Mouse (Mus musculus) embryo, embryonic 10.5 days (tissue): ENCODE results near the gene Bod1l.
A peak's percentile ranks its signal among the peaks of the same experiment; 100 is the strongest.

ENCODE experiments used
- DNase-seq: peaks from one replicate; pipeline ENCODE4 v3.0.0-alpha.2; 2015; ENCODE audit warnings: low spot score

The Bod1l gene

GRCm38 (mm10) chr5:41758671-41759639 lies 85.2 kb downstream of the Bod1l start:
- peak; percentile 41 for DNase-seq

- DNase-seq, result peak; percentile 33
Observed at GRCm38 (mm10) chr5:41757338-41757737, 86.8 kb downstream of the Bod1l start.

DNA sequence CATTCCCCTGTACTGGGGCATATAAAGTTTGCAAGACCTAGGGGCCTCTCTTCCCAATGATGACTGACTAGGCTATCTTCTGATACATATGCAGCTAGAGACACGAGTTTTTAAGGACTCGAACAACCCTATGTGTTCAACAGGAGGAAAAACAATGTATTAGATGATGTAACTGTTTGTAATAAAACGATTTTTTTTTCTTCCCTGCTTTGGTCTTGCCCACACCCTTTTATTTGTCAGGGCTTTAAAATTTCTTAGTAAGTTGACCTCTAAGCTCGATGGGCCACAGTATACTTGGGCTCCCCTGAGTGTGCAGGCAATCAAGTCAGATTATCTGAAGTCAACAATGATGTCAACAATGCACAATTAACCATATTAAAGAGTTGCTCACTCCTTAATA lies 87.7 kb downstream of the Bod1l start:
- DNase-seq, result peak; percentile 31

DNA sequence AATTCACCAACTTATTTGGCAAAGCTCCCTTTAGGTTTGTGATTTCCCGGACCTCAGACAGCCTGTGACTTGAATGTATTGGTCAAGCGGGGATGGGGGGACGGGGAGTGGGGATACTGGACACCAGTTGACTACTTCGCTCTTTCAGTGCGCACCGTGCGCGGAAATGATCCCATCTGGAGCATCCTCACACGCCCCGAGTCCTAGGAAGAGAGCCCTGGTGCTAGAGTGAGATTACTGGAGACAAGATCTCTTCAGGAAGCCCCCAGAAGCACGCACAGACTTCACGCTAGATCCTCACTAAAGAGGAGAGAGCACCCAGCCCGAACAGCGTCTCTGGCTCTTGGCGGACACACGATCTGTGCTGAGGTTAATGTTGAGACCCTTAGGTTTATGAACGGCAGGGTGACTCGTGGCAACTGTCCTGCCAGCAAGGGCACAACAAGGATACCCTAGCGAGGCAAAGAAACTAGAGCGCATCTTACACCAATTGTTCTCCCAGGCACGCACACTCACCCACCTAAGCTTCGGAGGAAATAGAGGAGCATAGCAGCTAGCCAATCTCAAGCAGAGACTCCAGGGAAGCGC lies 88.6 kb downstream of the Bod1l start:
- DNase-seq, result peak; percentile 50

DNA sequence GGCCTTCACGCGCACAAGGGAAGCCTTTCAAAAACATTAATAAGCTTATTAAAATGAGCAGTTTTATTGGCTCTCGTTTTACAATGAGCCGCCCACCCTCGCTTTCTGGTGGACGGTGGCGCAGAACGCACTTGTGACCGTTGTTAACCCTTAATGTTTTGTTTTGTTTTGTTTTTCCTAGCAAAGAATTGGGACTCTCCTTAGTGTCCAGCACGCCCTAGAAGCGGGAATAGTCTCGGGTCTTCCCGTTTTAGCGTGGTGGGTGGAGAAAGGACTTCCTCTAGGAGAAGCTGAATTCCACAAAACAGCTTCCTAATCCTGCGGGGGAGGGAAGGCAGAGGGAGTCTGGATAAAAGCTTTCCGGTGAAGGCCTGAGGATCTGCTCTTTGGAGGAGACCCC lies 89.3 kb downstream of the Bod1l start:
- peak; percentile 51 for DNase-seq

DNA sequence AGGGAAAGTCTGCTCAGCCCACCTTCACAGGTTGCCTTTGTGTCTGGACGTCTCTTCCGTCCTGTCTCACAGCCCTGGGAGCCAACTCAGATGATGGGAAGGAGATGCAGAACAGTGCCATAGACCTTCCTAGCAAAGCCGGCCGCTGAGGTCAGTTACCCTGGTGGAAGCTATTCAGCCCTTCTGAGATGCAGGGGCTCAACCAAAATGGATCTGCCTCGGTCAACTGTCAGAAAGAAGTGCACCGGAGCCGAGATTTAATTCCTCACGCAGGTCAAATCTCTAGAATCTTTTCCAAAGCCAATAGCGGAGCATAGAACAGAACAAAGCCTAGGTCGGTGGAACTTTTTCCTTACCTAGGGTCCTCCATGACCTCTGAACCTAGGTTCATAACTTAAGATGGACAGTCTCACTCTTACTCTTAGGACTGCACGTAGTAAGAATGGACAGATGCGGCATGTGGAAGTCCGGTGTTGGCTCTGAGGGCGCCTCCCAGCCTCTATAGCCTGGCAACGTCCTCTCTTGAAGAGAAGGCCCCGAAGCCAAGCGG lies 89.8 kb downstream of the Bod1l start:
- peak; percentile 58 for DNase-seq

GRCm38 (mm10) chr5:41752721-41753120 lies 91.4 kb downstream of the Bod1l start:
- DNase-seq, result peak; percentile 40

DNA sequence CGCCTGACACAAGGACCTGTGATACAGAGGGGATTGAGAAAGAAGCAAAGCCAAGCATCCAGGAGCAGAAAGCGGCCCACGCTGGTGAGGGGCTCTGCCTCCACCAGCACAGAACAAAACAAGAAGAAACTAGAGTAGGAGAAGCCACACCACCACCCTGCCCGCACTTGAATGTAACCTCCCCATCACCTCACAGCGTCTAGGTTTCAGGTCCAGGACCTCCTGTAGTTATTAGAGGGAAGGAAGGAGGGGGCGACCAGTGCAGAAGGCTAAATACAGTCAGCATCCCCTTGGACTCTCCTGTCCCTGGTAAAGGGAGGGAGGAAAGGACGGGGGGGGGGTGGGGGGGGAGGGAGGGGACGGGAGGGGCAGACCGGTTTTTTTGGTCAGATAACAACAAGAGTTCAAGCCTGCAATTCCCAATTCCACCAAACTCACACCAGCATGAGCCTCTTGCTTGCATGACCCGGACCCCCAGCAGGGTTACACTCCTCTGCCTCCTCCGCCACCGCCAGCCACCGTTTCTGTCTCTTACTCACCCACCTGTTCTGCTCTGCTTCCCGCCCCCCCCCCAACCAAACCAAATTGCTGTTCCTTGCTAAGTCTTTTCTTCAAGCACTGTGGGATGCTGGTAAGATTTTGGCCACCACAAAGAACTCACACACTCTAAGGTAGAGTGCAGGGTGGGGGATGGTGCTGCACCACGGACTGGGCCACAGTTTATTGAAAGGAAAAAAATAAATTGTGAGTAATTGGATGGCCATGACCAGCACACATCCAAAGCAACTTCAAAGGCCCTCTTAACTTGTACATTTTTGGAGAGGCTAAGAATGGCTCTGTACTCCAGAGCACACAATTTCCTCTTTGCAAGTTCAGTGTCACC lies 99.0 kb downstream of the Bod1l start:
- DNase-seq, result peak; percentile 13

- DNase-seq, result peak; percentile 16
Observed at GRCm38 (mm10) chr5:41744234-41744633, 99.9 kb downstream of the Bod1l start.

- peak; percentile 14 for DNase-seq
Observed at GRCm38 (mm10) chr5:41738817-41739216, 105.3 kb downstream of the Bod1l start.
